Mouse (Mus musculus): Measurements from ENCODE around the gene 1700069L16Rik.

Gene 1700069L16Rik

DNA sequence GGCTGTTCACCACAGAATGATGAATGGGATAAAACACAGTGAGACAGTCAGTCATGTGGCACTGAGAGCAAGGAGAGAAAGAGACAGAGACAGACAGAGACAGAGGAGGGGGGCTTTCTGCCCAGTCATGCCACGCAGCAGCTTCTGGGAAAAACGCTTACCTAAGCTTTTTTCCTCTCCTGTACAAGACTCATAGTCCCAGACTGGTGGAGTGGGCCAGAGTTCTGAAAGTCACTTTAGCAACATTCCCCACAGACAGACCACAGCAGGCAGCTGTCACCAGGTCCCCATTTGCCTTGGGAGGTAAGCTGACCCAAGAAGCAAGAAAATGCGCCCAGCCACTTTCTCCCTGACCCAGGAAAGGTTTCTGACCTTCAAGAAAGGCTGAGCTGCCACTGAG lies 42.1 kb downstream of the 1700069L16Rik start:
- Histone ChIP-seq H3K27me3 (ENCODE audit: control insufficient read depth, insufficient read depth, low read length, poor library complexity, severe bottlenecking) (no peaks in the 10 kb centered on the region), H3K36me3 (ENCODE audit: control insufficient read depth, insufficient read depth, low read length, poor library complexity, severe bottlenecking) (no peaks in the 10 kb centered on the region)
- no peak for DNase-seq (ENCODE audit: low read depth, low spot score)

DNA sequence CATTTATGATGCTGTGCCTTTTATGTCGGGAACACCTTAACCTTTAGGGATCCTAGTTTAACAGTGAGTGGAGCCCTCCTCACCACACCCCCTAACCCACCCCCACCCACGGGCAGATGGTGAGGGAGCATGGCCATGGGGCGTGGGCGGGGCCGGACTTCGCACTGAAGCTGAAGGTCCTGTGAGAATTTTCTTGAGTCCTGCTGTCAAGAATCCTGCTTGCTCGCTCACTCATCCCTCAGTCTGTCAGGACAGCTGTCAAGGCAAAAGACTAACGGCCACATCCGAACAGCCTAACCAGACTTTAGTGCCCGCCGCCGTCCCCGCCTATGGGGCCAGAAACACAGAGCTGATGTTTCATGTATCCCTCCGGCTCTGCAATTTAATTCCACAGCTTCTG lies 43.4 kb downstream of the 1700069L16Rik start:
- Histone ChIP-seq H3K36me3 (ENCODE audit: control insufficient read depth, insufficient read depth, low read length, poor library complexity, severe bottlenecking) (no peaks in the 10 kb centered on the region), H3K27me3 (ENCODE audit: control insufficient read depth, insufficient read depth, low read length, poor library complexity, severe bottlenecking) (no peaks in the 10 kb centered on the region)
- no peak for DNase-seq (ENCODE audit: low read depth, low spot score)

DNA sequence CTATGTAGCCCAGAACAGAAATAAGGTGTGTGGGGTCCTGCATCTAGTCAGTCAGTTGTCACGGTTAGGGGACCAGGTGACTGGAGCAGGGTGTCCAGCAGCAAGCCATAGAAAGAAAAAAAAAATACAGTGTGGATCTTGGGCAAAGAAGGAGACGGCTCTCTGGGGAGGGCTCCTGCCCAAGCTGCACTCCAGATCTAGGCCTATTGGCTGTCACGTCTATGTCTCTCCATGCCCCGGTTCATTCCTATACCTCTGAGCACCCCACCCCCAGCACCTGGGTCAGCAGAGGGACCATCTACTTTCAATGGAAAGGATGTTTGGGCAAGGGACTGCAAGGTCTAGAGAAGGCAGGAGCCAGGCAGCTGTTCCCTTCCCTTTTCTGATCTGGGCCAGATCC lies 45.1 kb downstream of the 1700069L16Rik start:
- no peaks in the 10 kb centered on the region for H3K27me3 ChIP-seq (ENCODE audit: control insufficient read depth, insufficient read depth, low read length, poor library complexity, severe bottlenecking)
- H3K36me3 ChIP-seq (ENCODE audit: control insufficient read depth, insufficient read depth, low read length, poor library complexity, severe bottlenecking): no peaks in the 10 kb centered on the region
- DNase-seq (ENCODE audit: low read depth, low spot score): no peak

DNA sequence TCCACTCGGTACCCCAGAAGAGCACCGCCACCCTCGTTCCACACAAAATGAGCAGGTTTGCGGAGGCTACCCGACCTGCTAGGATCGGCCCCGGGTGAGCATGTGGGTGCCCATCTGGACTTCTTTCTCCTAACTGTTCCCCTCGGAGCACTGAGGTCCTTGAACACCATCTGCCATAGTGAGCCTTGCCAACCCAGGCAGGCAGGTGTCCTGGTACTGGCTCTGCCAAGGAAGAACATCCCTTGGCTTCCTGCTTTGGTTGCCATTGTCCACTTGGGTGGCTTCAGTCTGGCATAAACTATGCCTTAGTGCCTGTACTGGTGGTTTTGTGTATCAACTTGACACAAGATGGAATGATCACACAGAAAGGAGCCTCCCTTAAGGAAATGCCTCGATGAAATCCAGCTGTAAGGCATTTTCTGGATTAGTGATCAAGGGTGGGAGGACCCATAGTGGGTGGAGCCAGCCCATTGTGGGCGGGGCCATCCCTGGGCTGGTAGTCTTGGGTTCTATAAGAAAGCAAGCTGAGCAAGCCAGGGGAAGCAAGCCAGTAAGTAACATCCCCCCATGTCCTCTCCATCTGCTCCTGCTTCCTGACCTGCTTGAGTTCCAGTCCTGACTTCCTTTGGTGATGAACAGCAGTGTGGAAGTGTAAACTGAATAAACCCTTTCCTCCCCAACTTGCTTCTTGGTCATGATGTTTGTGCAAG lies 45.7 kb downstream of the 1700069L16Rik start:
- H3K27me3 ChIP-seq (ENCODE audit: control insufficient read depth, insufficient read depth, low read length, poor library complexity, severe bottlenecking): no peaks in the 10 kb centered on the region
- H3K36me3 ChIP-seq (ENCODE audit: control insufficient read depth, insufficient read depth, low read length, poor library complexity, severe bottlenecking): no peaks in the 10 kb centered on the region
- DNase-seq (ENCODE audit: low read depth, low spot score): no peak

DNA sequence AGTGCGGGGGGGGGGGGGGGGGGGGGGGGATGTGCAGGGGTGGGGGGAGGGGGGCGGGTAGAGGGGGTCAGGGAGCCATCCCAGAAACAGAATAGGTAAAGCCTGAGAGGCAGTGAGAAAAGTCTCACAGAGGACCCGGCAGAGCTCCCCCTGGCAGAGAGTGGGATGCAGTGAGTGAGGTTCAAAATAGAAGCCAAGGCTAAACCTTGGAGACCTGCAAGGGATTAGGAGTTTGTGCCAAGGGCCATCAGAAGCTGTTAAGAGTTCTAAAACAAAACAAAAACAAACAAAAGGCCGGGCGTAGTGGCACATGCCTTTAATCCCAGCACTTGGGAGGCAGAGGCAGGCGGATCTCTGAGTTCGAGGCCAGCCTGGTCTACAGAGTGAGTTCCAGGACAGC lies 47.0 kb downstream of the 1700069L16Rik start:
- DNase-seq (ENCODE audit: low read depth, low spot score): no peak
- no peaks in the 10 kb centered on the region for H3K36me3 ChIP-seq (ENCODE audit: control insufficient read depth, insufficient read depth, low read length, poor library complexity, severe bottlenecking)
- no peaks in the 10 kb centered on the region for H3K27me3 ChIP-seq (ENCODE audit: control insufficient read depth, insufficient read depth, low read length, poor library complexity, severe bottlenecking)

DNA sequence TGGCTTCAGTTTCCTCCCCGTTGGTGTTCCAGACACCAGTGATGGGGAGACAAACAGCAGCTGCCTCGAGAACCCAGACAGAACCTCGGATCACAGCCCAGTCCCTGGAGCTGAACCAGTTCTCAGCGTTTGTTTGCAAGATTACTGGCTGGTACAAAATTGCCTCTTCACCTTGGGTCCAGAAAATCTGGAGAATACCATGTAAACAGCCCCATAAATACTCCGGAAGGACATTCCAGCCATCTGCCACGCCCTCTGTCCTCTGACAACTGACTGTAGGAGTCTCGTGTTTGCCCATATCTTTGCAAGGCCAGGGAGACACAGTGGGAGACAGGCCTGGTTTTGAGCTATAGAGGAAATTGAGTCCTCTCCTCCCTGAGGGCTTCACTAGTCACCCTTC lies 49.7 kb downstream of the 1700069L16Rik start:
- Histone ChIP-seq H3K36me3 (ENCODE audit: control insufficient read depth, insufficient read depth, low read length, poor library complexity, severe bottlenecking) (no peaks in the 10 kb centered on the region), H3K27me3 (ENCODE audit: control insufficient read depth, insufficient read depth, low read length, poor library complexity, severe bottlenecking) (no peaks in the 10 kb centered on the region)
- no peak for DNase-seq (ENCODE audit: low read depth, low spot score)

DNA sequence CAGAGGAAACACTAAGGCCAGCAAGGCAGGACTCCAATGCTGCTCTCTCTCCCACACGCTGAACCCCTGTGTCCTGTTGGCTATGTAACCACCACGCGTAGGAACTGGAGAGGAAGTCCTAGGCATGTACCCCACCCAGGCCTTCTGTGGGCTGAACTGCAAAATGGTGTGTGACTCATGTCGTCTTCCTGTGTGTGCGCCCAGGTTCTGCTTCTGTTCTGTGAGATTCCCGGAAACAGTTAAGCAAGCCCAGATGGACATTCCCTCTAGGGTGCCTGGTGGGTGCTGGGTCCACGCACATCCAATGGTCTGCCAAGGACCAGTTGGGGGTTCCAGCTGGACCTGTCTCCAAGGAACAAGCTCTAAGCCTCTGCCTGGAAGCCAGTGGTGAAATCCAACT lies 52.1 kb downstream of the 1700069L16Rik start:
- Histone ChIP-seq H3K27me3 (ENCODE audit: control insufficient read depth, insufficient read depth, low read length, poor library complexity, severe bottlenecking) (no peaks in the 10 kb centered on the region), H3K36me3 (ENCODE audit: control insufficient read depth, insufficient read depth, low read length, poor library complexity, severe bottlenecking) (no peaks in the 10 kb centered on the region)
- DNase-seq (ENCODE audit: low read depth, low spot score): no peak

DNA sequence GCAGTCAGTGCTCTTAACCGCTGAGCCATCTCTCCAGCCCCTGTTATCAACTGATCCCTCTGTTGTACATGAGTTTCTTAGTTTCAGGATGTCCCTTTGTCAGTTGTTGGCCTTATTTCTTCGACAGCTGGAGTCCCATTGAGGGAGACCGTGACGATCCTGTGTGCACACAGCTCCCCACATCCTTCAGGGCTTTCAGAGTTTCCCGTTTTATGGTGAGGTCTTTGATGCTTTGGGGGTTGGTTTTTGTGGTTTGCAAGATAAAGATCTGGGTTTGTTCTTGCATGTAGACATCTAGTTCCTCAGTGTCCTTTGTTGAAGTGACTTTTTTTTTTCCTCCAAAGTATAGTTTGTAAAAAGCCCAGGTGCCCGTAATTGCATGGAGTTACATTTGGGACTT lies 54.0 kb downstream of the 1700069L16Rik start:
- Histone ChIP-seq H3K27me3 (ENCODE audit: control insufficient read depth, insufficient read depth, low read length, poor library complexity, severe bottlenecking) (no peaks in the 10 kb centered on the region), H3K36me3 (ENCODE audit: control insufficient read depth, insufficient read depth, low read length, poor library complexity, severe bottlenecking) (no peaks in the 10 kb centered on the region)
- no peak for DNase-seq (ENCODE audit: low read depth, low spot score)

DNA sequence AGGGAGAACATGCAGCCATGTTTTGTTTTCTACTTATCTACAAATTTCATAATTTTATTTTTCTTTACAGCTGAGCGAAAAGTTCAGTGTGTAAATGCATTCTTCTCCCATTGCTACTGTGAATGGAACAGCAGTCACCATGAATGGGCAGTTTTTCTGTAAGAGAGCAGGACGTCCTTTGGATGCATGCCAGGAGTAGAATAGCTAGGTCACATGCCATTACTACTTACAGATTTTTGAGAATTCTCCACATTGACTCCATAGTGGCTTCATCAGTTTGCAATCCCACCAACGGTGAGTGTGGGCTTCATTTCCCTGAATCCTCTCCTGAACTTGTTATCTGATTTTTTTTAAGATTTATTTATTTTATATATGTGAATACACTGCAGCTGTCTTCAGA lies 54.5 kb downstream of the 1700069L16Rik start:
- no peak for DNase-seq (ENCODE audit: low read depth, low spot score)
- Histone ChIP-seq H3K27me3 (ENCODE audit: control insufficient read depth, insufficient read depth, low read length, poor library complexity, severe bottlenecking) (no peaks in the 10 kb centered on the region), H3K36me3 (ENCODE audit: control insufficient read depth, insufficient read depth, low read length, poor library complexity, severe bottlenecking) (no peaks in the 10 kb centered on the region)

DNA sequence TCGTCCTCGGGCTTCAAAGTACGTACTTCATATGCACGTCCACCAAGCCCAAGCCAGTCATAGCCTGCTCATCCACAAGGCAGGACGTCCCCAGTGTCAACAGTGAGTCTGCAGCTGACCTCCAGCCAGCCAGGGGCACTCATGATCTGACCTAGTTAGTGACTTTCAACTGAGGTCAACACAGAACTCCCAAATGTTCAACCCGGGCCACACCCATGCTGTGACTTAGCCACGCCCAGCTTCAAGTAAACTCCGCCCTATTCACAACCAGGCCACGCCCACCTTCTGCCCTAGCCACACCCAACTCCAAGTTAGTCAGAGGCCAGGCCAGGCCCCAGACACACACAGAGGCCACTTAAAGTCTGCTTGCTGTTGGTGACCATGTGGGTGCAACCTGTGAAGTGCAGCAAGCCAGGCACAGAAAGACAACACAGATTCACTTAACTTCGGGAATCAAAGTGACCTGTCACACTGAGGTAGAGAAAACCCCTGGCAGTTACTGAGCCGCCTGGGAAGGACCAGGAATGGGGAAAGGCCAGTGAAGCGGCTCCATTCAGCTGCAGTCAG lies 59.9 kb downstream of the 1700069L16Rik start:
- DNase-seq (ENCODE audit: low read depth, low spot score): no peak
- Histone ChIP-seq H3K27me3 (ENCODE audit: control insufficient read depth, insufficient read depth, low read length, poor library complexity, severe bottlenecking) (no peaks in the 10 kb centered on the region), H3K36me3 (ENCODE audit: control insufficient read depth, insufficient read depth, low read length, poor library complexity, severe bottlenecking) (no peaks in the 10 kb centered on the region)

DNA sequence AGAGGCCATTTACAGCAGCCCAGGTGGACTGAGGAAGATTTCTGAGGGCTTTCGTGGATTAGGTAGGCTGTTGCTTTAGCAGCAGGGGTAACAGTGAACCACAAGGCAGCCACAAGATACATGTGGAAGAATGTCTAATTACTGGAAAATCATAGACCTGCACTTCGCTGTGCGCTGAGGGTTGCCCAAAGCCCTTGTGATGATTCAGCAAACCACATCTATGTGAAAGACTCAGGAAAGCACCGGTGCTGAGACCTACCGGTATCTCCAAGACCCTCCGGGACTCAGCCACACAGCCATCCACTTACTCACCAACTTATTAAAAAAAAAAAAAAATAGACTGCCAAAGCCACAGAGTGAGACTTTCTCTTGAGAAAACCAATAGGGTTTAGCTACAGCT lies 60.4 kb downstream of the 1700069L16Rik start:
- H3K27me3 ChIP-seq (ENCODE audit: control insufficient read depth, insufficient read depth, low read length, poor library complexity, severe bottlenecking): no peaks in the 10 kb centered on the region
- H3K36me3 ChIP-seq (ENCODE audit: control insufficient read depth, insufficient read depth, low read length, poor library complexity, severe bottlenecking): no peaks in the 10 kb centered on the region
- no peak for DNase-seq (ENCODE audit: low read depth, low spot score)

DNA sequence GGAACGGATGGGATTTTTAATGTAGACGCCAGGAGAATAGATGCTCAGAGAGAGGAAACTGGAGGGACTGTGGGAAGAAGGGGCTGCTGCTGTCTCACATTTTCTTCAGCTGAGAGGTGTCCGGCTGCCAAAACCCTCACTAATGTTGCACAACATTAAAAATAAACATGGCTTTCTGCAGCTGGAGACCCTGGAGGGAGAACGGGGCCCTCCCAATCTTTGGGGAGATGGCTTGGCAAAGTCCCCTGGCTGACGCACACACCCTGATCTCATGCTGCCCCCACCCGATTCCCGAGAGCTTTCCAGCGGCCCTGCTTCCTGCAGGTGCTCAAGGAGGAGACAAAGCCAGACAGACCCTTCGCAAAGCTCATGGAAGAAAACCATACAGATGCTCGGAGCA lies 63.7 kb downstream of the 1700069L16Rik start:
- H3K36me3 ChIP-seq (ENCODE audit: control insufficient read depth, insufficient read depth, low read length, poor library complexity, severe bottlenecking): no peaks in the 10 kb centered on the region

DNA sequence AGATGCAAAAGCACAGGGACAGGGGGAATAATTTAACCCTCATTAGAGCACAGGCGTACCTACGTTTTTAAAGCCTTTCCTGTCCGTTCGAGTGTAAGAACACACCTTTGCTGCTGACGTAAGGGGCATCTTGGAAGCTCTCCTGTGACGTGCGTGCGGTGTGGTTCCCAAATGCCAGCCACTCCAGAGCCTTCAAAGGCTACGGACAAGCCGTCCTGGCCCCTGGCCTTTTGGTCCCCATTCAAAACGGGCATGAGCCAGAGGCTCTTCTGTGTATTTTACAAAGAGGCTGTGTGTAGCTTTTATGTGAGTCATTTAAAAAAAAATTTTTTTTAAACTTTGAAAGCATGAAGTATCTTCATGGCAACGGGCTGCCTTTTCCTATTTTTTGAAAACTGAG lies 69.8 kb downstream of the 1700069L16Rik start:
- no peak for DNase-seq (ENCODE audit: low read depth, low spot score)
- no peaks in the 10 kb centered on the region for H3K36me3 ChIP-seq (ENCODE audit: control insufficient read depth, insufficient read depth, low read length, poor library complexity, severe bottlenecking)
- no peaks in the 10 kb centered on the region for H3K27me3 ChIP-seq (ENCODE audit: control insufficient read depth, insufficient read depth, low read length, poor library complexity, severe bottlenecking)

More for the DNA sequence above, 63.7 kb downstream of the 1700069L16Rik start:
- DNase-seq (ENCODE audit: low read depth, low spot score): no peak
- no peaks in the 10 kb centered on the region for H3K27me3 ChIP-seq (ENCODE audit: control insufficient read depth, insufficient read depth, low read length, poor library complexity, severe bottlenecking)

DNA sequence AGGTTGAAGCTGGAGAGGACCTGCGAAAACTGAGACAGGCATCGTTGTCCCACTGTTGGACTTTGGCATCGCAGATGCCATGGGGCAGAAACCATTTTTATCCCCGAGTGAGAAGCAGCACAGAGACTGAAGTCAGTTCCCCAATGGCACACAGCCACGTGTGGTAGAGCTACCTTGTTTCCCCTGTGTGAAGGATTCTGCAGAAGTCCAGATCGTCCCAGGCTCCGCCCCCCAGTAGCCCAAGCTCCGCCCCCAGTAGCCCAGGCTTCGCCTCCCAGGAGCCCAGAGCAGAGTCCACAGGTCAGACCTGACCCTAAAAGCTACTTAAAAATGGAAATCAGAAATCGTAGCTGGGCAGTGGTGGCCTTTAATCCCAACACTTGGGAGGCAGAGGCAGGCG lies 70.4 kb downstream of the 1700069L16Rik start:
- Histone ChIP-seq H3K27me3 (ENCODE audit: control insufficient read depth, insufficient read depth, low read length, poor library complexity, severe bottlenecking) (no peaks in the 10 kb centered on the region), H3K36me3 (ENCODE audit: control insufficient read depth, insufficient read depth, low read length, poor library complexity, severe bottlenecking) (no peaks in the 10 kb centered on the region)
- no peak for DNase-seq (ENCODE audit: low read depth, low spot score)

DNA sequence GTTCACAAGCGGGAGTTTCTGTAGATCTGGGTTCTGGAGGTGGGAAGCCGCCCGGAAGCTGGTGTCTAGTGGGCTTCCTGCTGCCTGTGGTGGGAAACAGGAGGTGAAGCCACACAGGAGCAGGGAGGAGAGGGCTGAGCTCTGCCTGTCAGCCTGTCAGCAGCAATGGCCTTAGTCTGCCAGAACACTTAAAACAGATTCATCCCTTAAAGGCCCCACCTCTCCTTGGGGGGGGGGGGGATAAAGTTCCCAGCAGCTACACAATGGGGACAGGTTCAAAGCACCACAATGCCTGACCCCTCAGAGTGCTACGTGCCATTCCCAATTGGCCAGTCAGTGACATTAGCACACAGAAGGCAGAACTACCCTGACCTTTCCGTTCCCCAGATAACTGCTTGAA lies 72.4 kb downstream of the 1700069L16Rik start:
- DNase-seq (ENCODE audit: low read depth, low spot score): no peak
- Histone ChIP-seq H3K36me3 (ENCODE audit: control insufficient read depth, insufficient read depth, low read length, poor library complexity, severe bottlenecking) (no peaks in the 10 kb centered on the region), H3K27me3 (ENCODE audit: control insufficient read depth, insufficient read depth, low read length, poor library complexity, severe bottlenecking) (no peaks in the 10 kb centered on the region)

Data from splenic B cell, adult 2 months (primary cell).